Mouse (Mus musculus): ENCODE measurements around the gene Dusp21.

- TF ChIP-seq EP300 (IDR thresholded peaks at IDR 0.05) (no peak), CTCF (IDR thresholded peaks at IDR 0.05) (no peak)
Observed at GRCm38 (mm10) chrX:18166961-18167360, 21.3 kb downstream of the Dusp21 start.

Data from lung, postnatal 0 days (tissue).